Mouse (Mus musculus): ENCODE measurements around the gene Mrgpre.

The Mrgpre gene

DNA sequence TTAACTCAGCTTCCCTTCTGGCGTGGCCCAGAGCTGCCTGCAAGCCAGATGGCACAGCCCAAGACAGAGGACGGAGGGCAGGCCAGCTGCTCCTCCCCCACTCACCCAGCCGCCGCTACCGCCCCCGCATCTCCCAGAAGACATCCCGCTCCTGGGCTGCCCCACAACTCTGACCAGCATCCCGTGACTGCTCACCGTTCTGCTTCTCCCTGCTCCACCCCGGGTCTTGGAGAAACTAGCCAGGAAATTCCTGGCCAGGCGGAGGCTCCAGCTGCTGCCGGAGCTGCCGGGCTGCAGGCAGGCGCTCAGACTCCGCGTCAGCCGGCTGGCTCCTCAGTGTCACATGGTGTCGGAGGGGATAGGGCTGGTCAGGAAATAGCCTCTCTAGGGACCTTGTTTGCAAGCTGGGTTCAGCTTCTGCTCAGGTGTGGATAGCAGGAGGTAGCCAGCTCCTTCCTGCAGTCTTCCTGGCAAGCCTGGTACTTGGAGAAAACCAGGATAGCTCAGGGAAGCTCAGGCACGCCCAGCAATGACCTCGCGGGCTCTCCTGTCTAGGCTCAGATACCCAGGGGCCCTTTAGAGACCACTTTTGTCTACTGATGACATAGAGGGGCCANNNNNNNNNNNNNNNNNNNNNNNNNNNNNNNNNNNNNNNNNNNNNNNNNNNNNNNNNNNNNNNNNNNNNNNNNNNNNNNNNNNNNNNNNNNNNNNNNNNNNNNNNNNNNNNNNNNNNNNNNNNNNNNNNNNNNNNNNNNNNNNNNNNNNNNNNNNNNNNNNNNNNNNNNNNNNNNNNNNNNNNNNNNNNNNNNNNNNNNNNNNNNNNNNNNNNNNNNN is at the start of gene Mrgpre:
Gene Mrgpre, minus strand, starts transcription at position 505 of the 834 bp plus-strand sequence.
- peak; percentile 63 for DNase-seq

DNA sequence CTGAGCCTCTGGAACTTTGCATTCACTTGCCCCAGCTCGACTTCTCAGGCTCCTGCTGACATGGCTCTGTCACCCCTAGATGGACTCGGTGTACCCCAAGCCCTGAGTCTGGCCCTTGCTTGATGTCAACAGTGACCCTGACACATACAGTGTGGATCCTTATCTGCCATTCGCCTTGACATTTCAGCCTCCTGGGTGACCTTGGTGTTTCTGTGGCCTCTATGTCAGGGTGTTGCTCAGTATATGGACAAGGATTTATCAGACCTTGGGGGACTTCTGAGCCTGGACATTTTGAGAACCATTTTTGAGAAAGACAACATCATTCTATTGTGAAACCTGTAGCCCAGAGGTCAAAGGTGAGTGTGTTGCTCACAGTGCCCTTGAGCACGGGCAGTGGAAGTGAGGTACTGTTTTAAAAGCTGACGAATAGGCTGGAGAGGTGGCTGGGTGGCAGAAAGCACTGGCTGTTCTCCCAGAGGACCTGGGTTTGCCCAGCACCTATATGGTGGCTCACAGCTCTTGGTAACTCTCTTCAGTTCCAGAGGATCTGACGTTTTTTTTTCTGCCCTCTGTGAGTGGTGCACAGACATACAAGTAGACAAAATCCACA is 49.4 kb upstream of the Mrgpre start:
- DNase-seq = no peak

DNA sequence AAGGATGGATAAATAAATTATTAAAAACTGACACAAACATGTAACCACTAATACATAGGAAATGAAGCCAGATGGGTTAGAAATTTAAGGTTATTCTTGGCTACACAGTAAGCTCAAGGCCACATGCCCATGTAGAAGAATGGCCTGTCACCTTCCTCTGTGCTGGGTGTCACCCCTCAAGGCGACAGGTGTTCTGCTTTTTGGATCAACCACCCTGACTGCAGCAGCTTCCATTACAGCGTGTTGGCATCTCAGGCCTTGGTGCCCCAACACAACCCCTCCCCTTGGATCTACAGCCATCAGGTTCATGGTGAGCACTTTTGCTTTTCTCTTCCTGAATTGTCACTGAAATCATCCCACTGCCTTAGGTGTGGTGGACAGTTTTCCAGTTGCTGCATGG is 48.3 kb upstream of the Mrgpre start:
- no peak for DNase-seq

DNA sequence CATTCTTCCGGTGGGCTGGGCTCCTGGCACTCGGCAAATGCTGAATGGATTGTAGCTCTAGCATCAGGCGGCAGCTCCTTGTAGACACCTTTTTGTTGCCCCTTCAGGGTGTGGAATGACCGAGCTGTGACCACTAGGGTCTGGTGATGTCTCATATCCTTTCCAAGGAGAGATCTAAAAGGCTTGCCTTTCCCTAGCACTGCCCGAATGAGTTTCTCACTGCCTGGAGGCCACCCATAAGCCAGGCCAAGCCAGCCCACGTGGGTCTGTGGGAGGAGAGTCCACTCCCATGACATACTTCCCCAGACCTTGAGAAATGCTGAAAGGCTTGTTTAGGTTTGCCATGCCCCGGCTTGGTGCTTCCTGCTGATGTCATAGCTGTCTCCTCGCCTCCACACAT is 47.9 kb upstream of the Mrgpre start:
- no peak for DNase-seq

DNA sequence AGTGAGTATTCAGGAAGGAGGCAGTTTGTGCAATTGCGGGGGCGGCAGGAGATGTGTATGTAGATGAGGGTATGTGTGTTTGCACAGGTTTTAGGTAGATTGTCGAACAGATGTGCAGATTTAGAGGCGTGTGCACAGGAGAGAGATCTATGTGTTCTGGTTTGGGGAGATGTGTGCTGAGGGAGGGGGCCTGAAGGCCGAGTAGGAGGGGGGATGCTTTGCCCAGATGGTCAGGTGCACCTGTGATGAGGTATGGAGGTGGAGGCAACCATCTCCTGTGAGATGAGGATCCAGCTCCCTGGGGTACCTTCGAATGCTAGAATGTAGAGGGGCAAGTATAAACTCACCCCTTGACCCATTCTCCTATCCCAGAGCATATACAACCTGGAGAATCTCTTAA is 46.1 kb upstream of the Mrgpre start:
- DNase-seq = no peak

DNA sequence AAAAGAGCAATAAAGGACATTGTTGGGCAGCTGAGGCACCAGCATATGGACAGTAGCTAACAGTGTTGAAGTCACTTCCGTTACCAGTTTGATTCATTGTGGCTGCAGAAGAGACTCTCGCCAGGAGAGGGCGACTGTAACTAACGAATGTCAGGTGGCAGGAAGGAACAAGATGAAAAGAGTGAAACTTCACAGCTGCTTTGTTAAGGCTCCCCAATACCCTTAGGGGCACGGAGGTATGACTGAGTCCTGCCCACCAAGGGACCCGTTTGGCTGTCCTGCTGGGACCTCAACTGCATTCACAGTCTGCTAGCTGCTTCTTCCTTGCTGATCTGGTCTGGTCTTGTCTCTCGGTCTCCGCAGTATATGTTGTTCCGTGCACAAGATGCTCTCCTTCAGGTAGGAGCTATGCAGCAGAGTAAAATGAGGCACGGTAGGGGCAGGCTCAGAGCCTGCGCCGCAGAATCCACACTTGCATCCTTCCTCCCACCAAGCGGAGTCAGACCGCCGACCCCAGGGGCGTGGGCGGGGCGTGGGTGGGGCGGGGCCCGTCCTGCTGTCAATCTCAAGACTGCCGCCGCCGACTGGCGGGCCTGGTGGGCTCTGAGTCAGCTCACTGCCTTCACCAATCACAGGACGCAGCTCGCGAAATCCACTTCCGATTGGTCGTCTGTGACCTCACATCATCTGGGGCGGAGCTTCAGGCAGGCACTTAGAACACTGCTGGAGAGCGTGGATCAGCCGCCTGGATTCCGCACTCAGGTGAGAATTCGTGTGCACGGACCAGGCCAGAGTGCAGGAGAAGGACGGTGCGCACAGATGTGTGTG is 45.4 kb upstream of the Mrgpre start:
- peak; percentile 92 for DNase-seq

DNA sequence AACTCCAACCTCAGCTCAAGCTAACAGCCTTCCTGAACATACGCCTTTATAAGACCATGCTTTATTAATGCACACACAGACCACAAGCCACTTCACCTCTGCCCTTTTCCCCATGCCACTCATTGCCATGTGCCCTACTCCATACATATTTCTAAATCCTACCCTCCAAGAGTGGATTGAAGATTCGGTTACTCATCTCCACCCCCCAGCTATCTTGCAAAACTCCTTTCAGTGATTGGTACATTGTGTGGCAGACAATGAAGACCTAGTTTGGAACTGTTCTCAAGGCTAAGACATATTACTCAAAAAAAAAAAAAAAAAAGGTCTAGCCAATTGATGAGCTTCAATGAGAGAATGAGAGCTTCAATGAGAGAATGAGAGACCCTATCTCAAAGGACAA is 42.7 kb upstream of the Mrgpre start:
- DNase-seq = no peak

DNA sequence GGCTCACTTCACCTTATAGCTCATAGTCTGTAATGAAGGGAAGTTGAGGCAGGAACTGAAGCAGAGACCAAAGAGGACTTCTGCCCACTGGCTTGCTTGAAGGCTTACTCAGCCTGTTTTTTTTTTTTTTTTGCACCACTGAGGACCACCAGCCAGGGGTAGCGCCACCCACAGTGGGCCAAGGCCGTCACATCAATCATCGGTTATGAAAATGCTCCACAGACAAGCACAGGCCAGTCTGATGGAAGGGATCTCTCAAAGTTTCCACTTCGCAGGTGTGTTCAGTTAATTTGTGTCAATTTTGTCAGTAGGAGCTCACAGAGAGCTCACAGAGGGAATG is 38.9 kb upstream of the Mrgpre start:
- DNase-seq = no peak

DNA sequence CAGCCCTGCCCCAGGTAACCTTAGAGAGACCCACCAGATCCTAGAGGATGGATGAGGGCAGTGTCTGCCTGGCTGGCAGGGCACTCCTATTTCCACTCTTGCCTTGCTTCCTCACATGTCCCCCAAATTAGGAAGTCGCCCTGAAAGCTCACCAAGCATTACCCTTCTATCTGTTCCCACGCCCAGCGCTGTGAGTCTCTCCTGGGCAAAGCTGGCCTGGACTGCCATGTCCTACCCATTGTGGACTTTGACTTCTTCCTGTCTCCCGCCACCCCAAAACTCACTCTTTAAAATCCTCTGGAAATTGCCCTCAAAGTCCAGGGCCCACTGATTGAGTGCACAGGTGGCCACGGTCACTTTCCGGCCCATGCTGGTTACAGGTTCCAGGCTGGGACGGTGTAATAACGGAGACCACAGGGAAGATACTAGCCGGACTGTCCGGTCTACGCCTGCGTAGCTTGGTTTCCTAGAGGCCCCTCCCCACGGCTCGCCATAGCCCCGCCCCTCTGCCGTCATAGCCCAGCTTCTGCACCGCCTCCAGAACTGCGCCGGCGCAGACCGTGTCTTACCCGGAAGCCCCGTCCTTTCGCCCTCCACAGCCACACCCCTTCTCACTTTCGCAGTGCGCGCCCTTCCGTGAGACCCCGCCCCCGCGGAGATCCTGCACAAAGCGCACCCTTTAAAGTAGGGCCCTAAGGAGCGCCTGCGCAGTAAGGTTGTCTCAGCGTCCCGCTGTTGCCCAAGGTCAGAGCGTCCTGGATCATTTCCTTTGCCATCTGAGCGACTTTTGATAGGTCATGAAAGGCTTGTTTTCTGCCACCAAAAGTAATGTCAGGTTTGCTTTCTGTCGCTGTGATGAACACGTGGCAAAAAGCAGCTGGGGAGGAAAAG is 38.3 kb upstream of the Mrgpre start, which contains the start of the genes Nadsyn1 and Dhcr7:
Gene Nadsyn1, minus strand, starts transcription at position 475 of the 891 bp plus-strand sequence.
Gene Dhcr7, plus strand, starts transcription at position 771 of the 891 bp plus-strand sequence.
- peak; percentile 99 for DNase-seq

DNA sequence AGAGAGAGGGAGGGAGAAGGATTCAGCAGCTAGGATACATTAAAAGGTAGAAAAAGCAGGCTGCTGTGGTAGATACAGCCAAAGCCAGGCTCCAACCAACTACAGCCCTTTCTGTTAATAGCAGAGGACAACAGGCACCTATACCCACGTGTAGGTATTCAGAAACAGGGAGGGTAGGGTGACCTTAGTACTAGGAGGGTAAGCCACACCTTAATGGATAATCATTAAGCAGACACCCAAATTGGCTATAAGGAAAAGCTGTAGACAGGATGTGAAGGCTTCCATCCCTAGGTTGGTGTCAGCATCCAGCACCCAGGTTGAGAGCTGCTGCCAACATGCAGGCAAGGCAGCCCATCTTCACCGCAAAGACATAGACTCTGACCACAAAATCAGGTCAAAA is 36.9 kb upstream of the Mrgpre start:
- no peak for DNase-seq

DNA sequence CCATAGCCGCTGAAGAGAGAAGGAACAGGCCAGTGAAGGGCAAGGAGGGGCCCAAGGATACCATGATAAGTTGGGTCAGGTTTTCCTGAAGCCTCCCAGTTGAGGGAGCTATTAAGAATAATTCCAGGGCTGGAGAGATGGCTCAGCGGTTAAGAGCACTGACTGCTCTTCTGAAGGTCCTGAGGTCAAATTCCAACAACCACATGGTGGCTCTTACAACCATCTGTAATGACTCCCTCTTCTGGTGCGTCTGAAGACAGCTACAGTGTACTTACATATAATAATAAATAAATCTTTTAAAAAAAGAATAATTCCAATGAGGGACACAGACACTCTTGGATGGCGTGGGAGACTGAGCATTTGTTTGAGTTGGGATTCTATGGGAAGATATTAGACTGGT is 34.9 kb upstream of the Mrgpre start:
- DNase-seq = no peak

DNA sequence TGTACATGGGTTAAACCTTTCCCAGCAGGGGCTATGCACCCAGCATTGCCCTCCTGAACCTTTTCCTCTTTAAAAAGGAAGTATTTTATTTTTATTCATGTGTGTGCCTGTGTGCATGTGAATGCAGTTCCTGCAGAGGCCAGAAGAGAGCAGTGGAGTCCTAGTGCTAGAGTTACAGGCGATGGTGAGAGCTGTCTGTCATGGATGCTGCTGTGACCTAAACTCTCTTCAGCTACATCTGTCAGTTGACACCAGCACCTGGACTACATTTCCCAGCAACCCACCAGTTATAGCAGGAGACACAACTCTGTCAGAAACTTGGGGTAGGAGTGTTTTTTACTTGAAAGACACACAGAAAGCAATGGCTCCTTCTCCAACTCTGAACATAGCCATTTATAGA is 24.6 kb upstream of the Mrgpre start:
- DNase-seq = no peak

DNA sequence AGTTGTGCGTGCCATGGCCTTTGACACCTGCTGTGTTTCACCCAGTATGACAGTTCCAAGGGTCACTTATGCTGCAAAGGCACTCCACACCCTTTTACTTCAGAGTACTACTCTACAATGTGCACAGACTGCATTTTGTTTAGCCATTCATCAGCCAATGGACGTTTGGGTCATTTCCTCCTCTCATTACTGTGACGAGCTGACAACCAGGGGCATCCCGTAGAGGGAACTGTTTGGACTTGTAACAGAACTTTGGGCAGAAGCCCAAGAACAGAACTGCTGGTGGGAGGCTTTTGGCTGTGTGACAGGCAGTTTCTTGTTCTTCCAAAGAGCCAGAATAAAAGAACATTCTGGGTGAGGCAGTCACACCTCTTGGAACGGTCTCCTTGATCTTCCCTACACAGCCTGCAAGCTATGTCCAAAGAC is 20.9 kb upstream of the Mrgpre start:
- DNase-seq = no peak

DNA sequence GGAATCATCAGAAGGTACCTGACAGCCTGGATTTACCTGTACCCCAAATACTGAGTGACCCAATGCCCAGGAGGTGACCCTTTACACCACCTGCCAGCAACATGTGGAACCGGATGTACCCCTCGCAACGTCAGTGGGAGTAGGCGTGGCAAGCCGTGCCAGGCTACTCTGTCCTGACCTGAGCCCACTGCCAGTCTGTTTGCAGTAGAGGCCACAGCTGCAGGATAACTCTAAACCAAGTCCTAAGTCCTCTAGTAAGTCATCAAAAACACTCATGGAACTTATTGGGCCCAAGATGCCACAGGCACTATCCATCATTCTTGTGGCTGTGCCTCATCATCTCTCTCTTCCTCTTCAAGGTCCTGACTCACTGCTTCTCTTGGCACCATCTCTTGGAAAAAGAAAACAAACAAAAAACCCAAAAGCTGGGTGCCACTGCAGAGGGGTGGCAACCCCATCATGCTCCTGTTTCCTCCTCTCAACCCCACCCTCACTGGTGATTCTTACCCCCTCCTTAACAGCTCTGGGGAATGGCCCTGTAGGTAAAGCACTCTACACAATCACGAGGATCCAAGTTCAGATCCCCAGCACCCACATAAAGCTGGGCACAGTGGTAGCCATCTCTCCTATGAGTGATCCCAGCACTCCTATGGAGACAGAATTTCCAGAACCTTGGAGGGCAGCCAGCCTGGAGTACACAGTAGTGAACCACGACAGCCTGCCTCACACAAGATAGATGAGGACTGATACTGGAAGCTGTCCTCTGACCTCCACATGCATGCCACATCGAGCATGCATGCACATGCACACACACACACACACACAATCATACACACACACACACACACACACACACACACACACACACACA is 17.1 kb upstream of the Mrgpre start:
- DNase-seq = no peak

DNA sequence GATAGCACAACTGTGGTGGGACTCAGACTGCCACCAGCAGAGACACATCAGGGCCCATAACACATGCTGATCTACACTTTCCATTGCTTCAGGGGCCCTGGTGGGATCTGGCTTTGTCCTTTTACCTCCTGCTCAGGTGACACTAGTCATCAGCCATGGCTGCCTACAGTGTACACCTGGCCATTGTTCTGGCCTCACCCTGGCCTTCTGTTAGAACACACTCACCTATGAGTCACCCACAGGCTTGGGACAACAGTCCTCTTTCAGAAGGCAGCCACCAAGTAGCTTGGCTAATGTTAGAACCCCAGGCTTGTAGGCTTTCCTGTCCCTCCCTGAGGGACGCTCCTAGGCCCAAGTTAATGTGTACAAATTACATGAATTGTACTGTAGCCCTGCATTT is 16.5 kb upstream of the Mrgpre start:
- DNase-seq = no peak

DNA sequence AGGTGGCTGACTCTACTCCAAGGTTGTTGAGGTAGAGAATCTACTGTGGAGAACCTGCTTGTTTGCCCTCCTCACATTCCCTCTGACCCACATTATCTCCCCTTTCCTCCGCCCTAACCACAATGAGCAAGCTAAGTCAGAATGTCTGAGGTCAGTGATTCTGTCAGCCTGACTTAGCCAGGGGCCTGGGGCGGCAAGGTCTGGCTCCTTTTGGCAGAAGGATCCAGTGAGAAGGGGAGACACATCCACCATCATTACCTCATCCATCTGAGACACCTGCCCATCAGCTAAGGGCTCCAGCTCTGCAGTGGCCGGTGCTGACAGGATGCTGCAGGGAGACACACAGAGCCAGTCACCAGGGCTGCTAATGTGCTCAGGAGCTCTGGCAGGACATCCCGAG is 14.5 kb upstream of the Mrgpre start:
- DNase-seq = no peak

DNA sequence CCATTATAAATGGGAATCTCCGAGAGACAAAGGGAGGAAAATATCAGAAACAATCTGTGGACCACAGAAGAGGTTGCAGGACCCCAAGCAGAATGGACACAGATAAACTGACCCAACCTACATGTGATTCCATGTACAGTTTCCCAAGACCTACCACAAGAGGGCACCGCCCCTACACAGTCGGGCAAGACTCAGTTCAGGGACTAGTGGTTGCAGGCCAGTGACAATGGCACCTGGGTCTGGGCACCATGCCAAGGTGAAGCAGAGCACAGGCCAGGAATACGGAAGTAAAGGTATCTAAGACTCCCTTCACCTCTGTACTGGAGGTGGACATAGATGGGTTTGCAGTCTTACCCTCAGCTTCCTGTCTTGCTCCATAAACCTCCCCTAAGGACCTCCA is 8.8 kb upstream of the Mrgpre start:
- DNase-seq = no peak

DNA sequence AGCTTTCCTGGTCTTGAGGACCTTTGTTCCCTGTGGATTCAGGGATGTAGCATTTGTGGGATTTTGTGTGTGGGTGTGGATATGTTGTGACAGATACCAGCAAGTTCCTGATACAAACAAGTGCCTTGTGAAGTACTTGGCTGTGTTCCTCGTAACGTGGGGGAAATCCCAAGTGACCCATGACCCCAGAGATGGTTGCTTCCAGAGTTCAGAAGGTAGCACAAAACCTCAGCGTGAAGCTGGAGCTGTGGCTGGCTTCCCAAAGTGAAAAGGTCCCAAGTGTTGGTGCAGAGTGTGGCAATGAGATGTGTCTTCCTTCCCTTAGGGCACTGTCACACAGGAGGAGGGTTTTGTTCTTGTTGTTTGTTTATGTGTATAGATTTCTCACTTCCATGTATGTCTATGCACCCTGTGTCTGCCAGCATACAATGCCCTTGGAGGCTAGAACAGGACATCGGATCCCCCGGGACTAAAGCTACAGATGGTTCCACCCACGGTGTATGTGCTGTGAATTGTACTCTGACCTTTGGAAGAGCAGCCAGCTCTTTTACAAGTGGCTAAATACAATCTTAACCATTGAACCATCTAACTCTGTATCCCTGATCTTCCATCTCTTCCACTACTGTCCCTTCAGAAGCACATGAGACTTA is 8.2 kb upstream of the Mrgpre start:
- no peak for DNase-seq

DNA sequence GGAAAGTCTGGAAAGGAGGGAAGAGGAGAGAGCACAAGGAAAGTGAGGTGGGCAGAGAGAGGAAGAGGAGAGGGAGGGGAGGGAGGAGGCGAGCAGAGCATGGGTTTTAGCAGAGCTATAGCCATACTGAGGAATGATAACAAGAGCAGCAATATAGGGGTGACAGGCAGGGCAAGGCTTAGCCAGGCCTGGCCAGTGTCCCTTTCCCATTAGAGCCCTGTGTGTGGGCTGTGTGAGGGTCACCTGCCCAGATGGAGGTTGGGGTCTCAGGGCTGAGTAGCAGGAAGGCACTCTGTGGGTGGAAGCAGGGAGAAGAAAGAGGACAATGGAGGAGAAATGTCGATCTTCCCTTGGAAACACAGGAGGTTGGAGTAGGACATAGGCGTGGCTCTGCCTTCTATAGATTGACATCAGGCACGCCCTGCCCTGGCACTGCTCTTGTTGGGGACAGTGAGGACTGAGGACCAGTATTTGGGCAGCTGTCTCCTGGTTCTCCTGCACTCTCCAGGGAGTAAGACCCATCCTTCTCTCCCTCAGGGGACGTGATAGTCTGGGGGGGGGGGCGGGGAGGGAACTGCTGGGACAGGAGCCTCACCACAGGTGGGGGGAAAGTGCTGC is 813 bp downstream of the Mrgpre start:
- DNase-seq = peak; percentile 25

DNA sequence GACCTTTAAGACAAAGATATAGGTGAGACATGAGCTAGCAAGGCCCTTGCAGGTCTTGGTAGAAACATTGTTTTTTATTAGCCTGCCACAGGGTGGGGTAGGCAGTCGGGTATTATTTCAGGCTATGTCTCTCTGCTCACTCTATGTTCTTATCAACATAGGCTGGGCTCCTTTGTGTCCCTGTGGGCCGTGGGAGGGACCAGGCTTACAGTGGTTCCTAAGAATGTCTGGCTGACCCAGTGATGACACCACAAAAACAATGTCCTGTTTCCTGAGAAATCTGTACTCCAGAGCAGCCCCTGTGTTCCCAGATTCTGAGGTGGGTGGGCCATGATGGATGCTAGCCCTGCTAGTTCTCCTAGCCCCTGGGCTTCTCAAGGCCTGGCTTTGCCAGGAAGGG is 6.9 kb downstream of the Mrgpre start:
- DNase-seq = no peak

DNA sequence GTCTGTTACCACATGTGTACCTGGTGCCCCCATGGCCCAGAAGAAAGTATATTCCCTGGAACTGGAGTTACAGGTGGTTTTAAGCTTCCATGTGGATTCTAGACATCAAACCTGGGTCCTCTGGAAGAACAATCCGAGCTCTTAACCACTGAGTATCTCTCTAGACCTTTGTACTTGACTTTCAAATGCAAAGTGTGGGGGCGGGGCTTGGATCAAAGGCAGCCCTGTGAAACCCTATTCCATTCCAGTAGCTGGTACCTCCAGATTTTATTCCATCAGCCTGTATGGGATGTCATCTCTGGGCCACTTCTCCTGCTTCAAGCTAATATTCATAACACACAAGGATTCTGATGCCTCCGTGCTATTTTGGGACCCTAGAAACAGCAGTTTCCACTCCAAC is 8.2 kb downstream of the Mrgpre start:
- no peak for DNase-seq
